Mouse (Mus musculus): ENCODE results near the gene Atp6v0e. TPM values are rescaled to one million over a fixed set of nuclear protein-coding genes. Genes with fewer than 3 reads are reported as not detected.

The Atp6v0e gene
- polyA plus RNA-seq, 1 experiment from 2014 or later, result 185 TPM

DNA sequence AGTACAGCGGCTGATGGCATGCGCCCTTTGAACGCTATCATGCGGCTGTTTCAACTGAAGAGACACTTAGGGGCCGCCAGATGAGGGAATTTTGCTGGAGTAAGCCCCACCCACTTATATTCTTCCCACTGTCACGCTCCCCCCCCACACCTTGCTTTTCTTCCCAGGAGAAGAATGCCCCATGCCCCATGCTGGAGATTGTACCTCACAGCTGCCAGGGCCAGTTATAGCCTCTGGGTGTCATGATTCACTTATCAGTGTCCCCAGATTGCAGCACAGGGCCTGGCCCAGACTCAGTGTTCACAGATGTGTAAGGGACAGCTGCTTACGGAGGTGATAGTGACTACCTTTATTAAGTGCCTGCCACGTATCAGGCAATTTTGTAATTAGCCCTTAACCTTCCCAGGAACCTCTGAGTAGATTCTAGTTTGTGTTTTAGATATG lies 17.6 kb upstream of the Atp6v0e start:
- peaks cover 8% of the 10 kb centered on the region; the same call in 1 of the 2 replicates for H3K4me1 ChIP-seq (ENCODE audit: control insufficient read depth, insufficient read depth, low read length)

DNA sequence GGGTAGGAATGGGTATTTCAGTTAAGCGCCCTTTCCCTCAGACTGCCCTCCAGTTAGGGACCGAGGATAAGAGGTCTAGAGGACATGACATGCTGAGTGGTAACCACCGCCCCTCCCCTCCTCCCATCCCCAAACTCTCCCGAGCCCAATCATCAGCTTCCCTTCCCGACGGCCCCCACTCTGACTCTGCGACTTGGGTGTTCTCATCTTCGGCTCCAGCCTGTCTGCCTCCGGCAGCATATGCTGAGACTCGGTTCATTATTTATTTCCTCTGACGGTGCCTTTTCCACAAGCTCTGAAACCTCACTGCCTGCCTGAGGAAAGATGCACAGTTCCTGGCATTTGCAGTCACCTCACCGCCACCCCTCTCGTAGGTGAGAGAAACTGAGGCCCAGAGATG lies 15.7 kb upstream of the Atp6v0e start:
- Histone ChIP-seq H3K36me3 (ENCODE audit: control insufficient read depth, insufficient read depth, low read length) (peaks cover 75% of the 10 kb centered on the region), H3K4me1 (ENCODE audit: control insufficient read depth, insufficient read depth, low read length) (peaks cover 8% of the 10 kb centered on the region; the same call in 1 of the 2 replicates), H3K4me3 (ENCODE audit: low read depth, low read length) (no peak overlapping the region), H3K9ac (ENCODE audit: low read length) (no peak overlapping the region), H3K27ac (ENCODE audit: low read depth, low read length) (no peak overlapping the region), H3K27me3 (replicated peaks; ENCODE audit: control insufficient read depth, insufficient read depth, low read length) (no peaks in the 10 kb centered on the region), H3K9me3 (replicated peaks; ENCODE audit: control insufficient read depth, low read length) (no peaks in the 10 kb centered on the region), H3K4me2 (ENCODE audit: low read length) (no peak overlapping the region)
- DNase-seq (ENCODE audit: low spot score) (no peak), ATAC-seq (no peak)
- WGBS, result 85% methylated on average over 13 of the region's 13 CpGs

More for the DNA sequence above, 17.6 kb upstream of the Atp6v0e start:
- Histone ChIP-seq H3K4me3 (ENCODE audit: low read depth, low read length) (no peak overlapping the region), H3K27me3 (replicated peaks; ENCODE audit: control insufficient read depth, insufficient read depth, low read length) (no peaks in the 10 kb centered on the region), H3K9ac (ENCODE audit: low read length) (no peak overlapping the region), H3K36me3 (ENCODE audit: control insufficient read depth, insufficient read depth, low read length) (peaks cover 89% of the 10 kb centered on the region), H3K4me2 (ENCODE audit: low read length) (no peak overlapping the region), H3K27ac (ENCODE audit: low read depth, low read length) (no peak overlapping the region), H3K9me3 (replicated peaks; ENCODE audit: control insufficient read depth, low read length) (no peaks in the 10 kb centered on the region)
- ATAC-seq (no peak), DNase-seq (ENCODE audit: low spot score) (no peak)
- 88% methylated on average over 8 of the region's 8 CpGs for WGBS

DNA sequence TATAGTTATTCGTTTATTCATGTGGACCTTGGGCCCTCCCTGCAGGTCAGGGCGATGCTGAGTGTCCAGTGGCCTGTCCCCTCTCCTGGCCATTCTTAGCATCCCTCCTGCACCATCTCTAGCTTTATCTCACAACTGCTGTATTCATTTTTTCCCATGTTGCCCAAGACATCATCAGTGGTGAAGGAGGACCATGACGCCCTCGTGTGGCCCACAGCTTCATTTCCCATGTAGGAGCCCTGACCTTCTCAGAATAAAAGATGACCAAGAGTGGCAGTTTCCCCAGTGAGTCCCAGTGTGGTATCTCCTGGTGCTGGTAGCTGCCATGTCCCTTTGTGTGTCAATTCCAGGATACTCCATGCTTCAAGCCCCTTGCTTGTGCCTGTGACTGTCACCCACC lies 13.5 kb upstream of the Atp6v0e start:
- DNase-seq (ENCODE audit: low spot score) (no peak), ATAC-seq (no peak)
- Histone ChIP-seq H3K4me3 (ENCODE audit: low read depth, low read length) (no peak overlapping the region), H3K27ac (ENCODE audit: low read depth, low read length) (no peak overlapping the region), H3K36me3 (ENCODE audit: control insufficient read depth, insufficient read depth, low read length) (peaks cover 66% of the 10 kb centered on the region), H3K4me2 (ENCODE audit: low read length) (no peak overlapping the region), H3K4me1 (ENCODE audit: control insufficient read depth, insufficient read depth, low read length) (peaks cover 6% of the 10 kb centered on the region; the same call in 1 of the 2 replicates), H3K27me3 (replicated peaks; ENCODE audit: control insufficient read depth, insufficient read depth, low read length) (no peaks in the 10 kb centered on the region), H3K9ac (ENCODE audit: low read length) (no peak overlapping the region), H3K9me3 (replicated peaks; ENCODE audit: control insufficient read depth, low read length) (no peaks in the 10 kb centered on the region)
- WGBS, result 88% methylated on average over 4 of the region's 4 CpGs

DNA sequence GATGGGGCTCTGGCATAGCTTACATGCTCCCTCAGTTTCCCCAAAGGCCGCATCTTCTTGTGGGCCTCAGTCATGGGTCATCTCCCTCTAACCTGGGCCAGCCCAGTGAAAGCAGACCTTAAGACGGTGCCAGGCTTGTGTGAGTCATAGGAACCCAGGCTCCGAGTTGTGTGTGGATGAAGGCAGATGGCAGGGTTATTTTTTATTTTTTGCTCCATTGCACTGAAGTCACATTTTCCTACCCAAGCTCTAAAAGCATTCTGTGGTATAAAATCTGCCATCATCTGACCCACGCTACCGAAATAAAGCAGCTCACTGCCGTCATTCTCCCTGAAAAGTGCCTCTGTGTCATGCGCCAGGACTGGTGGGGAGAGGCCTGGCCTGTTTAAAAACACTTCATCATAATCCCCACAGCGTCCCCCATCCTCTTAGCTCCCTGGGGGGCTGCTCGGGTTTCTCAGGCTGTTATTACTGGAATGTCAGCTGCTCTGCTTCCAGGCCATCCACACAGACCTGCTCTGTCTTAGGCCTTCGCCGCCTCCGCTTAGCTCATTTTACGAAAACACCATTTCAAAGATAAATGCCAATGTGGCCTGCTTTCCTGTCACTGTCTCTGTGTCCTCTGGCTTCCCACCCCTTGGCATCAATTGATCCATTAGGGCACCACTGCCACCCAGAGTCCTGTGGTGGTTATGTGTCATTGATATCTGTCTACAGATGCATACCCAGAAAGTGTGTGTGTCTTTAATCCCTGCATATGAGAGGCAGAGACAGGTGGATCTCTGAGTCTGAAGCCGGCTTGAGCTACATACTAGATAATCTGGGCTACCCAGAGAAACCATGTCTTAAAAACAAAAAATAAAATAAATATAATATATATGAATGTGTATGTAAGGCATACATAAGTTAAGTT lies 12.3 kb upstream of the Atp6v0e start:
- DNase-seq (ENCODE audit: low spot score) (no peak), ATAC-seq (no peak)
- Histone ChIP-seq H3K27ac (ENCODE audit: low read depth, low read length) (no peak overlapping the region), H3K36me3 (ENCODE audit: control insufficient read depth, insufficient read depth, low read length) (peaks cover 65% of the 10 kb centered on the region), H3K4me1 (ENCODE audit: control insufficient read depth, insufficient read depth, low read length) (no peaks in the 10 kb centered on the region), H3K27me3 (replicated peaks; ENCODE audit: control insufficient read depth, insufficient read depth, low read length) (no peaks in the 10 kb centered on the region), H3K9me3 (replicated peaks; ENCODE audit: control insufficient read depth, low read length) (no peaks in the 10 kb centered on the region), H3K4me2 (ENCODE audit: low read length) (no peak overlapping the region), H3K4me3 (ENCODE audit: low read depth, low read length) (no peak overlapping the region), H3K9ac (ENCODE audit: low read length) (no peak overlapping the region)
- WGBS, result 89% methylated on average over 14 of the region's 14 CpGs

DNA sequence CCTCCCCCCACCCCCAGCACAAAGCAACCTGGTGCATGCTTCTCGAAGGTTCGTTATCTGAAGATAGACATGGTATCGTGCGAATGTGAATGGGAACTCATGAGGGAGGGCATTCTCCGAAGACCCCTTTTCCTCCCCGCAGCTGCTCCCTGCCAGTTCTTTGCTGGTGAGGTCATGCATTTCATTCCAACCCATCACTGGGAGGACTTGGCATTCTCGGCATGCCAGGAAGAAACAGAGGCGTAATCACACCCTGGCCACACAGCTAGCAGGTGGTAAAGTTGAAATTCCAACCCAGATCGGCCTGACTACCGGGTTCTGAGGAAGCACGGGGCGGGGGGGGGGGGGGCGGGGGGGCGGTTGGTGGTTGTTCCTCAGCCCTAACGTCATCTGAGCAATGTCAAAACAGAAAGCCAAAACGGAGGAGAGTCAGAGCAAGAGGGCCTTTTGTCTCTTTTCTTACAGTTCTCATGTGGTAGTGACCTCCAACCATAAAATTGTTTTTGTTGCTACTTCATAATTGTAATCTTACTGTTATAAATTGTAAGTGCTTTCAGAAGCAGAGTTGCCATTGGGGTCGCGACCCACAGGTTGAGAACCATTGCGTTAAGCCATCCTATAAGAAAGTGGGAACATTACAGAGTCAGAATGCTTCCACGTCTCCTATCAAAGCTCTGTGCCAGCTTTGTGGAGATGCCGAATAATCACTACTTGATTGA lies 4.0 kb upstream of the Atp6v0e start:
- no peaks in the 10 kb centered on the region for H3K9me3 ChIP-seq (replicated peaks; ENCODE audit: control insufficient read depth, low read length)
- DNase-seq (ENCODE audit: low spot score) (peak; percentile 41), ATAC-seq (no peak)
- H3K27ac ChIP-seq (ENCODE audit: low read depth, low read length), result no peak overlapping the region
- H3K4me2 ChIP-seq (ENCODE audit: low read length), result no peak overlapping the region
- no peaks in the 10 kb centered on the region for H3K27me3 ChIP-seq (replicated peaks; ENCODE audit: control insufficient read depth, insufficient read depth, low read length)
- H3K9ac ChIP-seq (ENCODE audit: low read length), result no peak overlapping the region
- 43% methylated on average over 17 of the region's 21 CpGs for WGBS
- H3K36me3 ChIP-seq (ENCODE audit: control insufficient read depth, insufficient read depth, low read length), result peaks cover 30% of the 10 kb centered on the region
- peaks cover 7% of the 10 kb centered on the region for H3K4me1 ChIP-seq (ENCODE audit: control insufficient read depth, insufficient read depth, low read length)
- no peak overlapping the region for H3K4me3 ChIP-seq (ENCODE audit: low read depth, low read length)

DNA sequence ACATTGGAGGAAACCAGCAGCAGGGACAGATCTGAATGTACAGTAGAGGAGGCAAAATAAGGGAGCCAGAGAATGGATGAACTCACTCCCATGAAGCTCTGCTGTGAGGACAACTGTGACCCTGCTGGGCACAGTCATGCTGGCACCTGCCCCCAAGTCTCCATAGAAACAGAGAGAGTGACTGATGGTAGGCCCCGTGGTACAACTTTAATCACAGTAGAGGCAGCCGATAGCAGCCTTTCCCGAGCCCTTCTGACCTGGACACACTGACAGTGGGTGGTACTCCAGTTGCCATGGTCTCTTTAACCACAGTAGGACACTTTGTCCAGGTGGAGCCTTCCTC lies 3.5 kb upstream of the Atp6v0e start:
- no peak for ATAC-seq
- H3K4me3 ChIP-seq (ENCODE audit: low read depth, low read length), result no peak overlapping the region

DNA sequence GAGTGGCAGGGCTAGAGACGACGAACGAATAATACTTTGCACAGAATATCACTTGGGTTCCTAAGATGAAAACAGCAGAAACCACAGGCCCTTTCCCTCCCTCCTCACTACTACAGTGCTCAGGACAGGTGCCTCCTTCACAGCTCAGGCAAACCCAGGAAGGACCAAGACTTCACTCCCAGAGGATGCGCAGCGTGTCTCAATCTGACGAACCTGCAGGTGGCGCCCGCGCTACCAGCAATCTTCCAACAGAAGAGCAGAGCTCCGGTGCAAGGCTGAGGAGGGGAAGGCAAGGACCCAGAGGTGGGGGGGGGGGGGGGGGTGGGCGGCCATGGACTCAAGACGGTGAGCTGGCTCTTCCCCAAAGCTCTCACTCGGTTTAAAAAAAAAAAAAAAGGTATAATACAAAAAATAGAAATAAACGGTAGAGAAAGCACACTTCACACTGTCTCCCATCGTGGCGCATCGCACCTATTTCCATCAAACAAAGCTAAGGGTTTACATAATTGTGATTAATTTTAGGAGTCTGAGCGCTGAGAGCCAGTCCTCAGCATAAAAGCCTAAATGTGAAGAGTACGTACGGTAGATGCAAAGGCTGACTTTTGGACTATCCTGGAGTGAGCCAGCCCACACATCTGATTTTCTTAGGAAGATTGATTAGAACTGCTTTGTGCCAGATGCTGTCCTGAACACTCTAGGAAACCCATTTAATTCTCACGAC lies 2.7 kb upstream of the Atp6v0e start:
- ATAC-seq (no peak), DNase-seq (ENCODE audit: low spot score) (peak; percentile 85)
- no peak overlapping the region for H3K4me3 ChIP-seq (ENCODE audit: low read depth, low read length)
- H3K4me2 ChIP-seq (ENCODE audit: low read length), result peak overlapping the region; percentile 22; the same call in 1 of the 2 replicates
- H3K27ac ChIP-seq (ENCODE audit: low read depth, low read length), result no peak overlapping the region
- no peak overlapping the region for H3K9ac ChIP-seq (ENCODE audit: low read length)
- no peaks in the 10 kb centered on the region for H3K27me3 ChIP-seq (replicated peaks; ENCODE audit: control insufficient read depth, insufficient read depth, low read length)
- H3K4me1 ChIP-seq (ENCODE audit: control insufficient read depth, insufficient read depth, low read length), result peaks cover 7% of the 10 kb centered on the region
- H3K9me3 ChIP-seq (replicated peaks; ENCODE audit: control insufficient read depth, low read length), result no peaks in the 10 kb centered on the region
- peaks cover 18% of the 10 kb centered on the region for H3K36me3 ChIP-seq (ENCODE audit: control insufficient read depth, insufficient read depth, low read length)
- WGBS, result 28% methylated on average over 21 of the region's 21 CpGs

More for the DNA sequence above, 3.5 kb upstream of the Atp6v0e start:
- Histone ChIP-seq H3K4me2 (ENCODE audit: low read length) (no peak overlapping the region), H3K9ac (ENCODE audit: low read length) (no peak overlapping the region), H3K27me3 (replicated peaks; ENCODE audit: control insufficient read depth, insufficient read depth, low read length) (no peaks in the 10 kb centered on the region), H3K27ac (ENCODE audit: low read depth, low read length) (no peak overlapping the region), H3K4me1 (ENCODE audit: control insufficient read depth, insufficient read depth, low read length) (peaks cover 7% of the 10 kb centered on the region), H3K9me3 (replicated peaks; ENCODE audit: control insufficient read depth, low read length) (no peaks in the 10 kb centered on the region), H3K36me3 (ENCODE audit: control insufficient read depth, insufficient read depth, low read length) (peaks cover 24% of the 10 kb centered on the region)
- no peak for DNase-seq (ENCODE audit: low spot score)
- 69% methylated on average over 3 of the region's 3 CpGs for WGBS

DNA sequence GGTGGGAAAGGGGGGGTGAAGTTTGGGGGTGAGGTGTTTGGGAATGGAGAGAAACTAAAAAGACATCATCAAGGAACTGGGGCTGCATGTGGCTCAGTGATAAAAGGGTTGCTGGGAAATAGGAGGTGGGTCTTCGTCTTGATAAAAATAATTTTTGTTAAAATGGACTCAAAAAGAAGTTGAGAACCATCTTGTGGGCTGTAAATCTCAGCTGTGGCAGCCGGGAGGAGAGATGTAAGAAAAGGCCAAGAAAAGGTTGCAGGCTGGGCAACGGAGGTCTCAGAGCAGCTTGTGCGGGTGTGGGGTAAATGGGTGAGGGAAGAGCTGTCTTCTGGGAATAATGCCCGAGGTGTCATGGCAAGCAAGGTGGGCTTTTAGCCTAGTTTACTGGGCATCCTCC lies 827 bp upstream of the Atp6v0e start:
- H3K4me2 ChIP-seq (ENCODE audit: low read length), result no peak overlapping the region
- H3K27me3 ChIP-seq (replicated peaks; ENCODE audit: control insufficient read depth, insufficient read depth, low read length), result no peaks in the 10 kb centered on the region
- peaks cover 4% of the 10 kb centered on the region; the same call in 1 of the 2 replicates for H3K36me3 ChIP-seq (ENCODE audit: control insufficient read depth, insufficient read depth, low read length)
- peaks cover 7% of the 10 kb centered on the region for H3K4me1 ChIP-seq (ENCODE audit: control insufficient read depth, insufficient read depth, low read length)
- no peaks in the 10 kb centered on the region for H3K9me3 ChIP-seq (replicated peaks; ENCODE audit: control insufficient read depth, low read length)
- H3K27ac ChIP-seq (ENCODE audit: low read depth, low read length), result no peak overlapping the region
- H3K9ac ChIP-seq (ENCODE audit: low read length), result no peak overlapping the region
- 81% methylated on average over 5 of the region's 5 CpGs for WGBS
- no peak overlapping the region for H3K4me3 ChIP-seq (ENCODE audit: low read depth, low read length)
- ATAC-seq (no peak), DNase-seq (ENCODE audit: low spot score) (no peak)

Data from forebrain, embryonic 14.5 days (tissue).